Mouse (Mus musculus) lung, adult 18-20 months (tissue): Measurements from ENCODE around the gene Rpn2.

Experiments used
- DNase-seq, 2 experiments: peaks; one replicate each; pipeline ENCODE4 v3.0.0; 2022; ENCODE audit warnings: mixed read lengths in 2 of 2

Gene Rpn2

DNA sequence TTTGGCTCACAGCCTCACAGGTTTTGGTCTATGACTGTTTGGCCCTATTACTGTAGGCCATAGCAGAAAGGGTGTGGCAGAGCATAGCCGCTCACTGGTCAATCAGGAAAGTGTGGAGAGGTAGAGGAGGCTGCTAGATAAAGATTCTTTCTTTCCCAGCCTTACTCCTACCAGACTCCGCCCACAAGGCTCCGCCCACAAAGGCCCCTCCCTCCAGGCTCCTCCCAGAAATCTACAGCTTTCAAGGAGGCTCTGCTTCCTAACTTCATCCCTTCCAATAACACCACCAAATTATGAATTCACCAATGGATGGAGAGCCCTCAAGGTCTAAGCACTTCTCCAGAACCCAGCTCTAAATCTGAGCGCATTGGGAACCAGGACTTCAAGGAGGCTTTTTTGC, 74.4 kb downstream of the Rpn2 start:
- DNase-seq, result no peak

DNA sequence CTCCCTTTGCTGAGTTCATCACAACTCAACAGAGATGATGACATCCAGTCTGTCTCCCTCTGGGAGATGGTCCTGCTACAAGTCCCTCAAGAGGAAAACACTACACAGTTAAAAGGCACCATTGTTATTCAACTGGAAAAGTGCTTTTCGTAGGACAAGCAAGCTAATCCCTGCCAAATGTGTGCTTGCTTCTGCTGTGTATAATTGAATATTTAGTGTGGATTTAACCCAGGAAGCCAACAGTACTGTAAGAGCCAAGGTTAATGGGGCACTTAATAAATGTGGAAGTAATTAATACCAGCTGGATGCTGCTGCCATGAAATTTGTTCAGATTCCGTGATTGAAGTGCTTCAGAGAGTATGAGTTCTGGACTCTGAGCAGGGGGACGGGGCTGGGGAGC, 75.3 kb downstream of the Rpn2 start:
- DNase-seq, result no peak

DNA sequence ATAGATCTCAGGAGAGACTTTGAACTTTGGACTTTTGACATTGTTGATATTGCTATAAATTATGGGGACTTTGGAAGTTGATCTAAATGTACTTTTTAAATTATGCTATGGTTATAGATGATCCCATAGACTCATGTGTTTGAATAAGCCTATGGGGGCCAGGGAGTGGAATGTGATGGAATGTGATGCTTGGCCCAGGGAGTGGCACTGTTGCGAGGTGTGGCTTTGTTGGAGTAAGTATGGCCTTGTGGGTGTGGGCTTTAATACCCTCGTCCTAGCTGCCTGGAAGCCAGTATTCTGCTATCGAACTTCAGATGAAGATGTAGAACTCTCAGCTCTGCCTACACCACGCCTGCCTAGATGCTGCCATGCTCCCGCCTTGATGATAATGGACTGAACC, 81.2 kb downstream of the Rpn2 start:
- DNase-seq, result no peak

DNA sequence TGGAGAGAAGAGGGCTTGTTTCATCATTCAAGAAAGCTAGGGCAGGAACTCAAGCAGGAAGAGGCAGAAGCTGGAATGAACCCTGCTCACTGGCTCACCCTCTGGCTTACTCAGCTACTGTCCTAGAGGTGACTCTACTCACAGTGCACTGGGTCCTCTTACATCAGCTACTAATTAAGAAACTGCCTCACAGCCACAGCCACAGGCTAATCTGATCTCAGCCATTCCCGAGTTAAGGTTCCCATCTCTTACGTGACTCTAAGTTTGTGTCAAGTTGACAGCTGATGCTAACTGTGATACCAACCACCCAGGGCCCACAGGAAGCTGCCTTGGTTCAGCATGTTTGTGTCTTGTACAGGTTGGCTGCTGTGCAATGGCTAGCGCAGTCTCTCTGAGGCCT, 84.2 kb downstream of the Rpn2 start:
- no peak for DNase-seq

DNA sequence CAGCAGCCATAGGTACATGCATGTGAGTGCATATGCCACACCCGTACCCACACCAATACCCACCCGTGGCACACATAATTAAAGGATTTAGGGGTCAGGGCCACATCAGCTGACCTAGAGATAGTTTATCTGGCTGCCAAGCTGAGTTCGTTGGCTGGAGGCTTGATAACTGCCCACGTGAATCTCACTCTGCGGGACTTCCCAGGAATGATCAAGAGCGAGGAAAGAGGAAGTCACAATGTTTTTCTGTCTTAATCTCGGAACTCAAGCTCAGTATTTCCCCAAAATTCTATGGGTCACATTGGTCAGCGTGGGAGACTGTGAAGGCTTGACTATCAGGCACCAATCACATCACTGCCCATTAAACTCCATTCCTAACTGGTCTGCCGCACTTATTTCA, 87.9 kb downstream of the Rpn2 start:
- no peak for DNase-seq

DNA sequence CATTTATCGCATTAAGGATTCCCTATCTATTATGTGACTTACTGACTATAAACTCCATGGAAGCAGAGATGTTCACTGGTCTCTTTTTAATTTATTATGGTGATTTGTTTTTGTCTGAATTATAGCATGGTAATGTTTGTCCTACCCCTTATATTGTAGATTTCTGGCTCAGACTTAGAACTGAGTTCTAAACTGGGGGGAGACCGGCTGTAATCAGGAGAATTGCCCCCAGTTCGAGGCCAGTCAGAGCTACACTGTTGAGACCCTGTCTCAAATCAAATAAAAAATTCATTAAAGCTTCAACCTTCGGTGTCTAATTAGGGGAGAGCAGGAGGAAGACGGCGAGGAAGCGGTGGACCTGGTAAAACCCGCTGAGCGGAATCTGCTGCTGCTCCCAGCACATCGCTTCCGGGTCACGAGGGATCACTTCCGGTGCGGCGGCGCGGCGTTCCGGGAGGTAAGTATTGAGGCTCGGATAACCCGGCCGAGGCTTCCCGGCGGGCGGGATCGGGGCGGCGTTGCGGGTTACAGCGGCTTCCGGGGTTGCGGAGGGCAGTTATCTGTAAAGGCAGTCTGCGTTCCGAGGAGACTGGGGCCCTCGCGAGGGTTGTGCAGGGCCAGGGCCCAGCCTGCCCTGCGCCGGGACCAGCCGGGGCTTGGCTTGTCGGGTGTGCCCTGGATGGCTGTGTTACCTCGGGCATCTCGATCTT, 88.5 kb downstream of the Rpn2 start, which contains the start of gene Manbal:
Gene Manbal, plus strand, starts transcription at position 411 of the 710 bp plus-strand sequence.
- peak; percentile 94 to 95 for DNase-seq

DNA sequence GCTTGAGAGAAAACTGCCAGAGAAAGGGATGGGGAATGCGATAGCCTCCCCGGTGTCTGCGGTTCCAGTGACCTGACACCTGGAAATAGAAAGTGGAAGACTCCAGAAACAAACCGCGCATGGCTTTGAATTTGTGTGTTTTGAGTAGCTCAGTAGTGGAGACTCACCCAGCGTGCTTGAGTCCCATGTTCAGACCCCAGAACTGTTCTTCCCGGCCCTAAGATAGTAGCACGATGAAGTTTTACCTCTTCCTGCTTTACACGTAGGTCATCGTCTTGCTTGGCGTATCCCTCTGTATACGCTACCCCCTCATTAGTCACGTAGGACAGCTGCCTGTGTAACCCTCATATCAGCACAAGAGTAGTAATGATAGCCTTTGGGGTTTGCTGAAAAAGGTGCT, 89.2 kb downstream of the Rpn2 start:
- DNase-seq, result peak in 1 of 2 experiments; percentile 15

DNA sequence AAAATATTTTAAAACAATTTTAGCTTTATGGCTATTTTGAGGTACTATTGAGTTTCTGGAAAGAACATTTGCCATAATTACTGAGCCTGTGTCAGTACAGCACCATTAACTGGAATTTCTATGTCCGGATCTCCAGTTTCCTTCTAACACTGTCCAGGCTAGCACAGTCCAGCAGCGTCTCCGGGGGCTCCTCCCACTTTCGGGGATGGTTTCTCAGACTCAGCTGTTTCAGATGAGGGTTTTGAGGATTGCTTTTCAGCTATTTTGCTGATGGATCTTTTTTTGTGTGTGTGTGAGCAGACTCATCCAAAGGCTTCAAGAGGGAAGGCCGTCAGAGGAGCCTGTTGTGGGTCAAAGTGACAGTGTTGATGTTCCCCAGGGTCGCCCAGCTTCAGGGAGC, 92.9 kb downstream of the Rpn2 start:
- no peak for DNase-seq

DNA sequence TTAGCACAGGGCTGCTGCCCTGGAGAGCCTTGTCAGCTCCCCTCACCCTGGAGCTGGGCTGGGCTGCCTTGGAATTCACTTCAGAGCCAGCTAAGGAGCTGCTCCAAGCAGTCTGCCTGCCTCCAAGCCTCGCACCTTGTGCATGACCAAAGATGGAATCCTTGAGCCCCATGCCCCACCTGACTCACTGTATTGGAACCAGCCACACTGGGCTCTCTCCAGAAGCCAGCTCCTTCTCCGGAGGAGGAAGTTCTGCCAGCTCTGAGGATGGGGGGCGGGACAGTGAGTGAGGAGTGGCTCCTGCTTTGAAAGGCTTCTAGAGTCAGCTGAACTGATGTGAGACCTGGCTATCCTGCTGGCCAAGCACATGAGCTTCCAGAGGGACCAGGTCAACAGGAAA, 94.9 kb downstream of the Rpn2 start:
- peak; percentile 83 to 85 for DNase-seq

DNA sequence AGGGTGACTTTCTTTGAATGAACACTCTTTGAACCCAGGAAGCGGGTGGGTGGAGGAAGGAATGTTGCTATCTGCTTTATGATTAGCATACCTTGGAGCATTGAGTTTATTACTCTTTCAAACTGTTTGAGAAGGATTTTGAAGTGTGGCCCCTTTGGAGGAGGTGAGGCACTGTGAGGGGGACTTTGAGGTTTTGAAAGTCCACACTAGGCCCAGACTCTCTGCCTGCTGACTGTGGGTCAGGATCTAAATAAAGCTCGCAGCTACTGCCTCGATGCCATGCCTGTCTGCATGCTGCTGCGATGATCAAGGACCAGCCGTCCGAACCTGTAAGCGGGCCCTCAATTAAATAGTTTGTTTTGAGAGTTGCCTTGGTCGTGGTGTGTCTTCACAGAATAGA, 96.2 kb downstream of the Rpn2 start:
- DNase-seq, result no peak
